23 mouse cellular contexts compared by ENCODE assay signal in the genomic region with DNA sequence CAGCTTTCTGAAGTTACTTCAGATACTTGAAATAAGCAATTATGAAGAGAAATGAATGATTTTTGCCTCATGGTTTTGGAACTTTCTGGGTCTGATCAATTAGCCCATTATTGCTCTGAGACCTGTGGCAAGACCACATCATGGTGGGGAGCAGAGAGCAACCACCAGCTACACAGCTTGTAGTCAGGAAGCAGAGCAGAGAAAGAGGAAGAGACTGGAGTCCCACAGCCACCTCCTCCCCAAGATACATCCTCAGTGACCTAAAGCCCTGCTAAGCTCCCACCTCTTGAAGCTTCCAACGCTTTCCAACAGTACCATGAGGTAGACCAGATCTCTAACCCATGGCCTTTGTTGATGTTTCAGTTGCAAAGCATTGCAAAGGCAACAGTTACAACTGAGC. TPM values are rescaled to one million over a fixed set of nuclear protein-coding genes. Genes with fewer than 3 reads are reported as not detected.
DNase-seq lines count a peak whose midpoint lies in the region; ATAC-seq and TF ChIP-seq lines count a peak whose summit lies in the region.
"Had no signal": no experiment of that assay in that cellular context is flagged by ENCODE, and none has a peak within 500 bp of the region (broad histone marks: within the 10 kb centered on the region; RNA-seq: fewer than 3 reads in every experiment).

No protein-coding gene starts in this region.

- intact Hi-C loops in heart, postnatal 36 days (cut with DNase I): loop anchor here (10.0 kb wide), 1 partner anchor 237 kb away; no protein-coding TSS in a partner anchor

- peaks cover 69% of the 10 kb centered on the region for H3K4me1 ChIP-seq in liver, embryonic 12.5 days
- H3K4me1 ChIP-seq in liver, embryonic 15.5 days (replicated peaks): peaks cover 69% of the 10 kb centered on the region
- H3K4me1 ChIP-seq: forebrain, embryonic 12.5 days; hindbrain, embryonic 13.5 days had no signal

- 46% methylated on average over 1 of the region's 1 CpGs for WGBS in liver, embryonic 12.5 days (ENCODE audit: insufficient replicate concordance)
- WGBS in liver, embryonic 15.5 days (ENCODE audit: insufficient replicate concordance): 37% methylated on average over 1 of the region's 1 CpGs

- H3K9me3 ChIP-seq in liver, embryonic 12.5 days (replicated peaks): no peaks in the 10 kb centered on the region
- H3K9me3 ChIP-seq in liver, embryonic 15.5 days (replicated peaks): no peaks in the 10 kb centered on the region
- H3K9me3 ChIP-seq: embryonic facial prominence, embryonic 13.5 days; forebrain, embryonic 12.5 days; G1E; heart, embryonic 13.5 days; hindbrain, embryonic 13.5 days had no signal

- TF ChIP-seq CTCF in layer of hippocampus, adult 2 months (conservative IDR thresholded peaks at IDR 0.05): no peak

- ATAC-seq in liver, embryonic 12.5 days: no peak
- peak; percentile 76 for ATAC-seq in granulocyte monocyte progenitor cell, adult 5-6 weeks (replicated peaks; ENCODE audit: poor library complexity, severe bottlenecking)
- ATAC-seq in liver, embryonic 15.5 days (ENCODE audit: insufficient read depth): no peak
- 0 out of 2 replicates have a peak, but pooled peaks have one; percentile 40 for ATAC-seq in monocyte, adult 5-6 weeks (replicated peaks; ENCODE audit: insufficient number of reproducible peaks, low FRiP score, low TSS enrichment, poor library complexity, severe bottlenecking)
- ATAC-seq: CD4-positive, CD25-positive, alpha-beta regulatory T cell, adult 4 months; forebrain, postnatal 0 days had no signal

- H3K4me2 ChIP-seq in liver, embryonic 12.5 days: no peak overlapping the region
- no peak overlapping the region for H3K4me2 ChIP-seq in liver, embryonic 15.5 days
- H3K4me2 ChIP-seq: embryonic facial prominence, embryonic 13.5 days; forebrain, embryonic 12.5 days; heart, embryonic 13.5 days; hindbrain, embryonic 13.5 days had no signal

- no peaks in the 10 kb centered on the region for H3K27me3 ChIP-seq in liver, embryonic 12.5 days (replicated peaks)
- no peaks in the 10 kb centered on the region for H3K27me3 ChIP-seq in liver, embryonic 15.5 days
- H3K27me3 ChIP-seq: embryonic facial prominence, embryonic 13.5 days; forebrain, embryonic 12.5 days; heart, embryonic 13.5 days; hindbrain, embryonic 13.5 days had no signal

- H3K9ac ChIP-seq in liver, embryonic 12.5 days: peak overlapping the region; percentile 22; the same call in 1 of the 2 replicates
- no peak overlapping the region for H3K9ac ChIP-seq in liver, embryonic 15.5 days
- H3K9ac ChIP-seq: embryonic facial prominence, embryonic 13.5 days; forebrain, embryonic 12.5 days; forebrain, postnatal 0 days; heart, embryonic 13.5 days; hindbrain, embryonic 13.5 days had no signal

- peak overlapping the region; percentile 82 for H3K27ac ChIP-seq in liver, embryonic 12.5 days
- H3K27ac ChIP-seq in liver, embryonic 15.5 days (replicated peaks): peak overlapping the region; percentile 77
- H3K27ac ChIP-seq in layer of hippocampus, adult 2 months: no peak overlapping the region
- H3K27ac ChIP-seq: embryonic facial prominence, embryonic 13.5 days; forebrain, embryonic 12.5 days; heart, embryonic 13.5 days; hindbrain, embryonic 13.5 days had no signal

- DNase-seq in liver: no peak
- DNase-seq in layer of hippocampus, postnatal 36 days: no peak
- no peak for DNase-seq in layer of hippocampus, adult 2 months (ENCODE audit: low spot score in 2 of 2)
- no peak for DNase-seq in heart, postnatal 36 days
- DNase-seq: adrenal gland, postnatal 10 days; B cell, adult 2 months; cerebellum, adult 11 months; cerebellum, adult 8-10 months; cerebellum, postnatal 14 days; forebrain, postnatal 0 days; gastrocnemius, postnatal 25 days; heart, adult 11 months; heart, postnatal 4 days had no signal

- no peak overlapping the region for H3K4me3 ChIP-seq in liver, embryonic 12.5 days
- no peak overlapping the region for H3K4me3 ChIP-seq in liver, embryonic 15.5 days (replicated peaks)
- H3K4me3 ChIP-seq in layer of hippocampus, adult 2 months: no peak overlapping the region
- H3K4me3 ChIP-seq: embryonic facial prominence, embryonic 13.5 days; forebrain, embryonic 12.5 days; heart, embryonic 13.5 days; hindbrain, embryonic 13.5 days had no signal

- no peaks in the 10 kb centered on the region for H3K36me3 ChIP-seq in liver, embryonic 12.5 days
- H3K36me3 ChIP-seq in liver, embryonic 15.5 days (replicated peaks): no peaks in the 10 kb centered on the region
- H3K36me3 ChIP-seq: embryonic facial prominence, embryonic 13.5 days; forebrain, embryonic 12.5 days; G1E; heart, embryonic 13.5 days; hindbrain, embryonic 13.5 days had no signal

RNA-seq across cellular contexts. Expression of gene Ahi1, which starts 41.0 kb away (rescaled TPM):
- 6.1 and 6.2 TPM in 2 replicates for polyA plus RNA-seq in liver, embryonic 12.5 days (2016; fragmentation: Nextera tagmentation; extraction: Ambion mirVana)
- total RNA-seq in granulocyte monocyte progenitor cell, adult 5-6 weeks (2014; fragmentation: Nextera tagmentation): 7.2 and 11.5 TPM in 2 replicates
- total RNA-seq in granulocyte monocyte progenitor cell, adult 5-6 weeks (2017): 4.5 and 6.8 TPM in 2 replicates
- 3.7 and 4.1 TPM in 2 replicates for polyA plus RNA-seq in liver, embryonic 15.5 days (2015; fragmentation: Nextera tagmentation; extraction: Ambion mirVana)
- total RNA-seq in monocyte, adult 5-6 weeks (2017): 2.3 to 7.2 TPM (median 5.8 TPM) in 3 replicates
- 100 to 1,000 TPM; 226 to 238 TPM for total RNA-seq in layer of hippocampus, postnatal 36 days (2021)
- 100 to 1,000 TPM; 230 to 241 TPM for total RNA-seq in layer of hippocampus, adult 2 months (2021)
- total RNA-seq in heart, postnatal 36 days (2021): 1 to 10 TPM; 1.1 to 1.6 TPM

Comparison
In these comparisons a context has a peak if more than half of its experiments do, and no peak if none do; other contexts are left out.
1. ATAC-seq: peak in granulocyte monocyte progenitor cell, adult 5-6 weeks (single experiment) and monocyte, adult 5-6 weeks (single experiment); none in liver, embryonic 12.5 days (single experiment) and liver, embryonic 15.5 days (single experiment).
2. RNA of gene Ahi1, which starts 41.0 kb away (total RNA-seq): 230 to 241 TPM in layer of hippocampus, adult 2 months and 226 to 238 TPM in layer of hippocampus, postnatal 36 days; 4.5 to 11.5 TPM in granulocyte monocyte progenitor cell, adult 5-6 weeks, 2.3 to 7.2 TPM in monocyte, adult 5-6 weeks and 1.1 to 1.6 TPM in heart, postnatal 36 days; every median in the first group is over 10 times any median in the second.